Mouse (Mus musculus): Measurements from ENCODE around the gene Wif1. TPM values are rescaled to one million over a fixed set of nuclear protein-coding genes. Genes with fewer than 3 reads are reported as not detected.
A peak's percentile ranks its signal among the peaks of the same experiment; 100 is the strongest.

The Wif1 gene
- 1 to 10 TPM; 2.4 to 2.6 TPM for total RNA-seq (2021)
- long read RNA-seq, experiment 1, partial matches to known transcripts: 0 of 4 reads
- long read RNA-seq, experiment 1, other reads (novel, unspliced or antisense): 0 of 4 reads
- long read RNA-seq, experiment 2, partial matches to known transcripts: 0 of 4 reads
- long read RNA-seq, experiment 2, other reads (novel, unspliced or antisense): 0 of 4 reads

GRCm38 (mm10) chr10:121033826-121034568 lies at the start of gene Wif1:
Gene Wif1 (plus strand): TSS chr10:121033960.
- intact Hi-C loops (cut with DNase I): loop anchor here (2.0 to 5.0 kb wide), 2 partner anchors 95 to 223 kb away; no protein-coding TSS in a partner anchor
- DNase-seq (ENCODE audit: low spot score in 2 of 2): peak; percentile 17 to 66

- peak in 1 of 2 experiments; percentile 8 for DNase-seq (ENCODE audit: low spot score in 2 of 2)
- intact Hi-C loops (cut with DNase I): no loop called here
Observed at GRCm38 (mm10) chr10:121002135-121002534, 31.6 kb upstream of the Wif1 start.

DNA sequence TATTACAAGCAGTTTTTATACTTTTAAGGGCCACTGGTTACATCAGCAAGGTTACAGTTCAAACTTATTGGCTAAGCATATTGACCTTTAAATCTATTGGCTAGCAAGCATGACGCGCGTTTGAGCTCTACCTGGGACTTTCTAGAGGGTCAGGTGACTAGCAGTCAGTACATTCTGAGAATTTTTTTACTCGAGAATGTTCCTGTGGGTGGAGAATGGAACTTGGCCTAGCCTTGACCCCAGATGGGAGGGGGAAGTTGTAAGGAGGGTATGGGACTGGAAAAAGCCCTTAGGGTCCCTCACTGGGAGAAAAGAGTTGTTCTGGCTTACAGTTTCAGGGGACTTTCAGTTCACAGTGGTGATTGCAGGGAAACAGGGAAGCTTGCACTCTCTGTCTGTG lies 22.3 kb upstream of the Wif1 start:
- DNase-seq (ENCODE audit: low spot score in 2 of 2): no peak
- intact Hi-C loops (cut with DNase I): no loop called here

GRCm38 (mm10) chr10:121016291-121016690 lies 17.5 kb upstream of the Wif1 start:
- DNase-seq (ENCODE audit: low spot score in 2 of 2): no peak
- intact Hi-C loops (cut with DNase I): no loop called here

GRCm38 (mm10) chr10:121016711-121017503 lies 16.9 kb upstream of the Wif1 start:
- no peak for DNase-seq (ENCODE audit: low spot score in 2 of 2)
- intact Hi-C loops (cut with DNase I): no loop called here

- no peak for DNase-seq (ENCODE audit: low spot score in 2 of 2)
- intact Hi-C loops (cut with DNase I): no loop called here
Observed at GRCm38 (mm10) chr10:121022951-121023350, 10.8 kb upstream of the Wif1 start.

DNA sequence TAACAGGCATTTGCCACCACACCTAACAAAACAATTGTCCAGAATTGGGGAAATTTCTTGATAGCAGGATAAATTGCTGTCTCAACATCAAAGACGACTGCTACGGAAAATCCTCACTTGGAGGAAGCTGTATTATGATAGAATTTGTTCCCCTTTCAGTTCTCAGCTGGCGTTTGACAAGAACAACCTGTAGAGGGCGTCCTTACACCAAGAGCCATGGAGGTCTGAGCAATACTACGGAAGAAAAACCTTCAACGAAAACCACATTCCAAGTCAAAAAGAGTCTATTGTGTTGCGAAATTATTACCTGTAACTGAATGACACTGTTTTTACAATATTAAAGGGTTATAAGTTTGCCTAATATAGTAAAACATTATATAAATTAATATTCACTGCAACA lies 2.0 kb upstream of the Wif1 start:
- intact Hi-C loops (cut with DNase I): loop anchor here (2.0 to 5.0 kb wide), 2 partner anchors 93 to 225 kb away; no protein-coding TSS in a partner anchor
- DNase-seq (ENCODE audit: low spot score in 2 of 2): peak; percentile 64 to 72

DNA sequence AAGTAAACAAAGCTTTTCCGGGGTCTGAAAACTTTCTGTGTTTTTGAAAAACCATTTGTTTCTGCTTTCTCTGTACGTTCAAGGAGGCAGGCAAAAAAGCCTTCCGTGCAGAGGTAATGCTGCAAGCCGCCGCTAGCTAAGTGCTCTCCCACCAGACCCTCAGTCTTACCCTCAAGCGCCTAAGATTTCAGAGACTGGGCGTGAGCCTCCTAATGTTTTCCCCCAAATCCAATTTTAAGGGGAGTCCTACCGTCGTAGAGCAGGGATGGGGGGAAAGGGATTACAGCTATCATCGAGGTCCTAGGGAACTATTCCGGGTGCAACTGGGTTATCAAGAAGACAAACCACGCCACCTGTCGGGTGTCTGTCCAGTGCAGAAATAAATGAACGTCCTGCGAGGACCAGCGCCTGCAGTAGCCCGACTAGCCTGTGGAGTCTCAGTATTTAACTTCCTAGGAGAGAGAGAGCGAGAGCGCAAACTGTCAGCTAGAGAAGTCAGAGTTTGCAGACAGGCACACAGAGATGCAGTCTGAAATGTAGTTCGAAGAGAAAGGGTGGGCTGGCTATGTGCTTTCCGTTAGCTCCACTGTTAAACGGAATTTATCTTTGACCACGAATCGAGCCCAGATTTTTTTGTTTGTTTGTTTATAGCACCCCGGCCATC lies 500 bp upstream of the Wif1 start:
- DNase-seq (ENCODE audit: low spot score in 2 of 2): peak; percentile 51 to 55
- intact Hi-C loops (cut with DNase I): loop anchor here (2.0 to 5.0 kb wide), 2 partner anchors 94 to 224 kb away; no protein-coding TSS in a partner anchor

DNA sequence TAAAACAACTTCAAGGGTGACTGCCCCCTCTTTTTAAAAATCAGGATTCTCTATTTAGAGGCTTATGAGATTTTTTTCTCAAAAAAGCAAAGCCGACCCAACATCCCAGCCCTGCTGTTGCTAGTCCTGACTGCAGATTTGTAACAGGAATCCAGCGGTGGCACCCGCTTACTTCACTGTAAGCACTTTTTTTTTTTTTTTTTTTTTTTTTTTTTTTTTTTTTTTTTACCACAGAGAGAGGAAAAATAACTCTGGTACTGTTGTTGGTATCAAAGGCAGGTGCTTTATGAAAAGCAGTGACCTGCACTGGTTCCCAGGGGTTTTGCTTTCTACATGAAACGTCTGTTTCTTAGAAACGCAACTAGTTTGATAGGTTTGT lies 798 bp downstream of the Wif1 start:
- DNase-seq (ENCODE audit: low spot score in 2 of 2): no peak
- intact Hi-C loops (cut with DNase I): loop anchor here (5.0 kb wide), 1 partner anchor 223 kb away; no protein-coding TSS in a partner anchor

- DNase-seq (ENCODE audit: low spot score in 2 of 2): no peak
- intact Hi-C loops (cut with DNase I): no loop called here
Observed at GRCm38 (mm10) chr10:121038556-121039284, 5.0 kb downstream of the Wif1 start.

DNA sequence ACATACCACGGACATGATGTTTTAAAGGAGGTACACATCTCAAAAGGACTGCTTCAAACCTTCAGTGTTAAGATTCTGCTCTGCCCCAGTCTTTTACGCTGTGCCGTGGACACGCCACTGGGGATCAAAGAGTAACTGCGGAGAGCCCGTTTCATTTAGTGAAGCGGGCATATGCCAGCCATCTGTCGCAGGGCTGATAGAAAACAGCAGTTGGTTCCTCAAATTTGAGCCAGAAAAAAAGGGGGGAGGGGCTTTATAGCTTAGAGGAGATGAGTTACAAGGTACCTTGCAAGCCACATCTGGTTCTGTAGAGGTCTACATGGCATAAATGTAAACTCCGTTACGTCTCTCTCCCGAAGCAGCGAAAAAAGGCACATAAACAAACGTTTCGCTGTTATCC lies 7.2 kb downstream of the Wif1 start:
- intact Hi-C loops (cut with DNase I): no loop called here

GRCm38 (mm10) chr10:121047440-121047839 lies 13.7 kb downstream of the Wif1 start:
- DNase-seq (ENCODE audit: low spot score in 2 of 2): no peak
- intact Hi-C loops (cut with DNase I): no loop called here

More for the DNA sequence above, 7.2 kb downstream of the Wif1 start:
- no peak for DNase-seq (ENCODE audit: low spot score in 2 of 2)

GRCm38 (mm10) chr10:121052076-121052475 lies 18.3 kb downstream of the Wif1 start:
- no peak for DNase-seq (ENCODE audit: low spot score in 2 of 2)

GRCm38 (mm10) chr10:121055452-121056188 lies 21.9 kb downstream of the Wif1 start:
- DNase-seq (ENCODE audit: low spot score in 2 of 2): peak; percentile 45 to 65
- intact Hi-C loops (cut with DNase I): no loop called here

More at GRCm38 (mm10) chr10:121052076-121052475, 18.3 kb downstream of the Wif1 start:
- intact Hi-C loops (cut with DNase I): no loop called here

DNA sequence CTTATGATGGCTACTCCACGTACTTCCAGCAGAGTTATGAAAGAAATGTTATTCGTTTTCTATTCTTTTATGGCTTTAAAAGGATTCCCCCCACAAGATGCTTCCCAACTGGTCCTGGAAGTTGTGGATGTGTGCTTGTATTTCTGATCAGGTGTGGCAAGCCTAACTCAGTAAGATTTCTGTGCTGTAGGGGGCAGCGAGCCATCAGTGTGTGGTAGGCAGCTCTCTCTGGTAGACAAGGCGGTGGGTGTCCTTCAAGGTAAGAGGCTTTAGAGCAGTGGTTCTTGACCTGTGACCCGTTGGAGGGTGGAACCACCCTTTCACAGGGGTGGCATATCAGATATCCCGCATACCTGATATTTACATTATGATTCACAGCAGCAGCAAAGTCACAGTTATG lies 23.1 kb downstream of the Wif1 start:
- intact Hi-C loops (cut with DNase I): no loop called here
- DNase-seq (ENCODE audit: low spot score in 2 of 2): no peak

DNA sequence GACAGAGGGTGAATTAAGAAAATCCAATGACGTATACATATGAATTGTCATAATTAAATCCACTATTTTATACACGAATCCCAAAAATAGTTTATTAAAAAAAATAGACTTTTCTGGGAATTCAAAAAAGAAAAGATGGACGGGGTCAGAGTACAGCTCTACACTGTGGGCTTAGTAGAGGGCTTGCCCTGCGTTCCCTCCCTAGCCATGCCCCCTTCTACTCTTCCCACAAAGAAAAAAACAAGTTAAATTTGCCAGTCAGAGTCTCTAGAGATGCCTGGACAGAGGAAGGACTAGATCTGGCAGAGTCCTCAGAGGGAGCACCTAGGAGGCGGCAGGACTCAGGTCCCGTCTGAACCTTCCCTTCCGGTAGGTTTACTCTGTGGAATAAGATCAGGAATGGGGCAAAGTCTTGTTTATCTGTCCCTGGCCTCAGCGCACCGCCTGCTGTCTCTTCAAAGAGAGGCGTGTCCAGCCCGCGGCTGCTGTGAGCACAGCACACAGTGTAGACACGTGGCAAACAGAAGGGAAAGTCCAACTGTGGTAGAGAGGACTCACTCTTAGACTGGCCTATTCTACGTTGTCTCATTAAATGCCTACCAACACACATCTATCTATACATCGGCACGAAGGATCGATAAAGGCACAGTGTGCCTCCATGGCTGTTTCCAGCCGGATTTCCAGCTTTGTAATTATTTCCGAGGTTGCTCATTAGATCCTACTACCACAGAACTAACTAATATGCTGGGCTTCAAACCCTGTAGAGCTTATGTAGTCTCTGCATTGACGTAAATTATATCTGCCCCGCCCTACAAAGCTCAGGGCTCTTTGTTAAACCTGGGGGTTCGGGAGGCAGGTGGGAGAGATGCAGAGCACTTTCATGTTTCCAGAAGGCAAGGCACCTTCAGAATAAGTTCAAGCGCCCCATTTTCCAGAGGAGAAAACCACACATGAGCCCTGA lies 25.6 kb downstream of the Wif1 start:
- intact Hi-C loops (cut with DNase I): no loop called here

DNA sequence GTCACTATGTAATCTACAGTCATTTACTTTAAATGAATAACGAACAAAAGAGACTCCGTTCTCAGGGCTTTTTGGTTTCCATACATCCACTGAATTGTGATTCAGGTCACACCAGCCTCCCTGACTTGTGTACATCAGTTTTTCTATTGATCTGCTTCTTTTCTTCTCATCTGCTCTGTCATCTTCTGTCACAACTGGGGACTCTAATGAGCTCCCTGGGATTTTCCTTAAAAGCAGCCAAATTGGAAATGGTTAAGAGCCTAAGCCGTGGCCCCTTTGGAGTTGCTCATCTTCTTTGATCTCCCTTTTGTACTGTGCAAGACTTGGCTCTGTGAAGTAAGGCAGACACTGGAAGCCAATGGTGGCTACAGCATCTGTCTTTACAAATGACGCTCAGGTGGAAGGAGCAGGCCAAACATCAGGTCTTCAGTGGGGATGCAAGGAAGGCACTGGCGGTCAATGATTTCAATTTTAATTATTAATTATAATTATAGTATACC lies 27.6 kb downstream of the Wif1 start:
- intact Hi-C loops (cut with DNase I): no loop called here

More for the DNA sequence above, 25.6 kb downstream of the Wif1 start:
- DNase-seq (ENCODE audit: low spot score in 2 of 2): no peak

More for the DNA sequence above, 27.6 kb downstream of the Wif1 start:
- no peak for DNase-seq (ENCODE audit: low spot score in 2 of 2)
